Mouse (Mus musculus) G1E (cell line): ENCODE measurements at regions not wholly inside any gene's neighbourhood (a gene's known extent, or its start where the extent isn't known, plus 50 kb on each side); places are given as distances from the start of the nearest gene placed in this dataset.

Experiments used
- ATAC-seq: 2 replicates; pipeline ENCODE4 v1.8.0; 2016; ENCODE audit warnings: mild to moderate bottlenecking; ENCODE audit not compliant: insufficient number of reproducible peaks, poor library complexity, low FRiP score, severe bottlenecking; ENCODE audit errors: extremely low read depth
- DNase-seq: peaks from one replicate; pipeline ENCODE4 v3.0.0; 2012; ENCODE audit warnings: low spot score
- H3K27me3 ChIP-seq: 2 replicates; pipeline ENCODE4 v1.6.1; 2012; ENCODE audit warnings: mild to moderate bottlenecking, low read length, inconsistent platforms; ENCODE audit not compliant: insufficient read depth
- H3K36me3 ChIP-seq: replicated peaks from 2 replicates; pipeline ENCODE3; 2012; ENCODE audit warnings: mild to moderate bottlenecking, inconsistent platforms
- H3K4me1 ChIP-seq: 2 replicates; pipeline ENCODE4 v1.6.1; 2012; ENCODE audit warnings: low read depth, low read length, inconsistent platforms, mixed read lengths; ENCODE audit not compliant: insufficient read depth
- H3K4me3 ChIP-seq: 2 replicates; pipeline ENCODE4 v1.5.1; 2012; ENCODE audit warnings: low read depth, mild to moderate bottlenecking, inconsistent platforms, low read length, moderate library complexity, mixed read lengths
- H3K9me3 ChIP-seq: replicated peaks from 2 replicates; pipeline ENCODE4 v1.6.1; 2012; ENCODE audit warnings: inconsistent platforms
- CTCF ChIP-seq: IDR thresholded peaks from 2 replicates; pipeline ENCODE4 v1.5.1; 2012; ENCODE audit warnings: low read depth, low read length, inconsistent platforms, mixed read lengths
- GATA1 ChIP-seq: IDR thresholded peaks from 2 replicates; pipeline ENCODE4 v1.6.1; 2012; ENCODE audit warnings: borderline replicate concordance, low read length, inconsistent platforms, mixed read lengths
- GATA2 ChIP-seq: IDR thresholded peaks from 2 replicates; pipeline ENCODE4 v1.6.1; 2012; ENCODE audit warnings: low read depth, low read length, inconsistent platforms, borderline replicate concordance
- POLR2AphosphoS5 ChIP-seq: IDR thresholded peaks from 2 replicates; pipeline ENCODE4 v1.6.1; 2012; ENCODE audit warnings: low read depth, low read length, inconsistent platforms; ENCODE audit not compliant: insufficient replicate concordance
- TAL1 ChIP-seq: conservative IDR thresholded peaks from 2 replicates; pipeline ENCODE4 v1.6.1; 2012; ENCODE audit warnings: low read depth, low read length, inconsistent platforms, mixed read lengths

GRCm38 (mm10) chr8:24227331-24228072 is 498.1 kb downstream of the Adam3 start:
- ATAC-seq (no peak), DNase-seq (no peak)

DNA sequence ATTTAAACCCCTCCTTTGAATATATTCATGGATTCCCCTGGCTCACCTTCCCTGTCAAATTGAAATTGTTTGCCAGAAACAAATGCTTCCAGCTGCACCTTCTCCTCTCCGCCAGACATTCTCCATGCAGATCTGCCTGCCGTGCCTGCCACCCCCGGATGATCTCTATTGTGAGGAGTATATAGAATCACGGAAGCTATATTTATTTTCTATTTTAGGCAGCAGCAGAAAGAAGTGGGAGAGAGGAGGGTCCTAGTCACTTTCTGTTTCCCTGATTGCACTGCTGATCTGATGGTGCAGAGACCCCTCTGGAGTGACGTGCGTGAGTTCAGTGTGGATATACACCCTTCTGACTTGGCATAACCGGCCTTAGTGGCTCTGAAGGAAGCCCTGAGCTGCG is 505.4 kb downstream of the Adam3 start:
- TF ChIP-seq POLR2AphosphoS5 (no peak), CTCF (no peak), TAL1 (no peak), GATA1 (no peak)
- DNase-seq, result no peak
- peaks cover 16% of the 10 kb centered on the region for H3K9me3 ChIP-seq

More at GRCm38 (mm10) chr8:24227331-24228072, 498.1 kb downstream of the Adam3 start:
- no peak for TF ChIP-seq GATA2
- TF ChIP-seq CTCF, result no peak
- Histone ChIP-seq H3K4me1 (no peaks in the 10 kb centered on the region), H3K36me3 (no peaks in the 10 kb centered on the region), H3K27me3 (no peaks in the 10 kb centered on the region), H3K9me3 (peaks cover 22% of the 10 kb centered on the region), H3K4me3 (no peak overlapping the region)

GRCm38 (mm10) chr8:24216655-24217054 is 509.0 kb downstream of the Adam3 start:
- no peak for TF ChIP-seq TAL1
- no peak for TF ChIP-seq CTCF
- no peak for TF ChIP-seq GATA1
- TF ChIP-seq POLR2AphosphoS5, result no peak
- TF ChIP-seq GATA2, result no peak

More for the DNA sequence above, 505.4 kb downstream of the Adam3 start:
- no peaks in the 10 kb centered on the region for H3K36me3 ChIP-seq
- no peak overlapping the region for H3K4me3 ChIP-seq
- H3K27me3 ChIP-seq, result no peaks in the 10 kb centered on the region
- no peak for ATAC-seq
- H3K4me1 ChIP-seq, result no peaks in the 10 kb centered on the region

GRCm38 (mm10) chr8:24215510-24216138 is 510.0 kb downstream of the Adam3 start:
- ATAC-seq (no peak), DNase-seq (no peak)
- TF ChIP-seq GATA1 (no peak), CTCF (no peak), POLR2AphosphoS5 (no peak), GATA2 (no peak)
- peaks cover 22% of the 10 kb centered on the region for H3K9me3 ChIP-seq
- no peaks in the 10 kb centered on the region for H3K36me3 ChIP-seq
- no peaks in the 10 kb centered on the region for H3K4me1 ChIP-seq
- no peaks in the 10 kb centered on the region for H3K27me3 ChIP-seq
- H3K4me3 ChIP-seq, result no peak overlapping the region

More at GRCm38 (mm10) chr8:24216655-24217054, 509.0 kb downstream of the Adam3 start:
- Histone ChIP-seq H3K9me3 (peaks cover 26% of the 10 kb centered on the region), H3K4me1 (no peaks in the 10 kb centered on the region), H3K27me3 (no peaks in the 10 kb centered on the region), H3K4me3 (no peak overlapping the region), H3K36me3 (no peaks in the 10 kb centered on the region)
- no peak for DNase-seq
- no peak for ATAC-seq

DNA sequence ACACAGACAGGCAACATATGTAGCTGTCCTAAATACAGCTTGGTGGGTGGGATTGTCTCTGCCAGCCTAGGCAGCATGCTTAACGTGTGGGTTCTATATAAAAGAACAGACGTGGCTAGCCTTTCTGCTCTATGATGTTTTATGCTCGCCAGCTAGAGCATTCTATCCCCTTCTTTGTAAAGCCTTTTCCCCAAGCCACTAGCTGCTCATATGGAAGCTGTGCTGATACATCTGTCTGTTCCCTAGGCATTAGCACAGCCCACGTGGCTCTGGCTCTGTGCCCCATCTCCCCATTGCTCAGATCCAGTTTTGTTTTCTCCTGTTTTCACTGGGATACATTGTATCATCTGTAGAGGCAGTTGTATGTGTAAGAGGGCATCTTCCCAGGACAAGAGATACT is 511.3 kb downstream of the Adam3 start:
- H3K4me3 ChIP-seq, result no peak overlapping the region
- H3K9me3 ChIP-seq, result peaks cover 19% of the 10 kb centered on the region
- no peaks in the 10 kb centered on the region for H3K4me1 ChIP-seq
- H3K36me3 ChIP-seq, result no peaks in the 10 kb centered on the region
- no peaks in the 10 kb centered on the region for H3K27me3 ChIP-seq
- DNase-seq (no peak), ATAC-seq (no peak)
- TF ChIP-seq POLR2AphosphoS5 (no peak), CTCF (no peak), GATA2 (no peak), GATA1 (no peak), TAL1 (no peak)

GRCm38 (mm10) chr8:24212216-24213200 is 513.1 kb downstream of the Adam3 start:
- no peak for DNase-seq
- H3K9me3 ChIP-seq, result peaks cover 20% of the 10 kb centered on the region
- H3K36me3 ChIP-seq, result no peaks in the 10 kb centered on the region
- TF ChIP-seq TAL1, result no peak
- TF ChIP-seq CTCF, result no peak
- no peak for TF ChIP-seq POLR2AphosphoS5
- no peak for TF ChIP-seq GATA1
- no peaks in the 10 kb centered on the region for H3K4me1 ChIP-seq
- H3K27me3 ChIP-seq, result no peaks in the 10 kb centered on the region
- no peak overlapping the region for H3K4me3 ChIP-seq
- ATAC-seq, result no peak
